Comparison of ENCODE assay signal across 8 mouse cellular contexts in genomic region chr17:29048748-29049507, GRCm38 (mm10). TPM values are rescaled to one million over a fixed set of nuclear protein-coding genes. Genes with fewer than 3 reads are reported as not detected.
DNase-seq lines count a peak whose midpoint lies in the region; ATAC-seq and TF ChIP-seq lines count a peak whose summit lies in the region.

No protein-coding gene starts in this region.

- peak; percentile 79 for TF ChIP-seq CTCF in bone marrow, adult 2 months (IDR thresholded peaks at IDR 0.05; ENCODE audit: control insufficient read depth, insufficient read depth, low read length)
- peak; percentile 70; the same call in 1 of the 2 replicates for TF ChIP-seq CTCF in thymus, adult 2 months (IDR thresholded peaks at IDR 0.05; ENCODE audit: borderline replicate concordance, control insufficient read depth, extremely low read depth, insufficient read depth, low read length, poor library complexity)

- H3K36me3 ChIP-seq in embryonic facial prominence, embryonic 15.5 days = peaks cover 37% of the 10 kb centered on the region
- peaks cover 35% of the 10 kb centered on the region for H3K36me3 ChIP-seq in heart, embryonic 10.5 days
- peaks cover 20% of the 10 kb centered on the region for H3K36me3 ChIP-seq in neural tube, embryonic 14.5 days (ENCODE audit: control insufficient read depth, insufficient read depth, low read length)
- H3K36me3 ChIP-seq in thymus, adult 2 months (ENCODE audit: control insufficient read depth, insufficient read depth, low read length) = peaks cover 25% of the 10 kb centered on the region

- no peak overlapping the region for H3K9ac ChIP-seq in embryonic facial prominence, embryonic 15.5 days
- no peak overlapping the region for H3K9ac ChIP-seq in neural tube, embryonic 14.5 days (replicated peaks; ENCODE audit: low read depth, low read length)

- H3K4me2 ChIP-seq in embryonic facial prominence, embryonic 15.5 days (replicated peaks) = no peak overlapping the region
- H3K4me2 ChIP-seq in neural tube, embryonic 14.5 days (ENCODE audit: low read depth, low read length) = no peak overlapping the region

- 20% methylated on average over 13 of the region's 13 CpGs for WGBS in bone marrow, adult 2 months
- 16% methylated on average over 13 of the region's 13 CpGs for WGBS in embryonic facial prominence, embryonic 15.5 days
- WGBS in heart, embryonic 10.5 days = 23% methylated on average over 13 of the region's 13 CpGs
- WGBS in neural tube, embryonic 14.5 days = 19% methylated on average over 13 of the region's 13 CpGs
- 28% methylated on average over 13 of the region's 13 CpGs for WGBS in thymus, adult 2 months

- peak; percentile 71 to 81 for DNase-seq in CD8-positive naive resting alpha-beta T cell, adult 2 months (ENCODE audit: low read depth in 2 of 2, low spot score in 2 of 2)
- DNase-seq in heart, embryonic 10.5 days (ENCODE audit: low spot score) = peak; percentile 86
- DNase-seq in kidney, postnatal 36 days = peak; percentile 74 to 90
- peak; percentile 83 to 87 for DNase-seq in lung, adult 18-20 months
- DNase-seq in thymus, adult 2 months = peak; percentile 86

- no peaks in the 10 kb centered on the region for H3K9me3 ChIP-seq in embryonic facial prominence, embryonic 15.5 days (replicated peaks)
- H3K9me3 ChIP-seq in heart, embryonic 10.5 days = no peaks in the 10 kb centered on the region
- H3K9me3 ChIP-seq in neural tube, embryonic 14.5 days (ENCODE audit: control insufficient read depth, low read length) = no peaks in the 10 kb centered on the region

- ATAC-seq in embryonic facial prominence, embryonic 15.5 days (ENCODE audit: insufficient number of reproducible peaks, low FRiP score, low TSS enrichment, low read depth) = peak; percentile 16; the same call in 1 of the 2 replicates
- peak; percentile 35; the same call in 1 of the 2 replicates for ATAC-seq in neural tube, embryonic 14.5 days (ENCODE audit: low read depth)

- H3K4me1 ChIP-seq in bone marrow, adult 2 months (ENCODE audit: control insufficient read depth, insufficient read depth, low read length) = peaks cover 3% of the 10 kb centered on the region; the same call in 1 of the 2 replicates
- H3K4me1 ChIP-seq in embryonic facial prominence, embryonic 15.5 days = peaks cover 21% of the 10 kb centered on the region
- peaks cover 28% of the 10 kb centered on the region for H3K4me1 ChIP-seq in heart, embryonic 10.5 days
- H3K4me1 ChIP-seq in neural tube, embryonic 14.5 days (ENCODE audit: control insufficient read depth, insufficient read depth, low read length) = no peaks in the 10 kb centered on the region
- H3K4me1 ChIP-seq in thymus, adult 2 months (replicated peaks; ENCODE audit: control insufficient read depth, insufficient read depth, low read length) = peaks cover 8% of the 10 kb centered on the region

- H3K27ac ChIP-seq in bone marrow, adult 2 months (ENCODE audit: control insufficient read depth, insufficient read depth, low read depth, low read length, poor library complexity) = no peak overlapping the region
- H3K27ac ChIP-seq in embryonic facial prominence, embryonic 15.5 days (replicated peaks) = 0 out of 2 replicates have a peak overlapping the region, but pooled peaks have one; percentile 11
- no peak overlapping the region for H3K27ac ChIP-seq in heart, embryonic 10.5 days
- no peak overlapping the region for H3K27ac ChIP-seq in neural tube, embryonic 14.5 days (ENCODE audit: low read depth, low read length)
- no peak overlapping the region for H3K27ac ChIP-seq in thymus, adult 2 months (ENCODE audit: control insufficient read depth, insufficient read depth, low read length)

- TF ChIP-seq POLR2A in bone marrow, adult 2 months (IDR thresholded peaks at IDR 0.05; ENCODE audit: borderline replicate concordance, control insufficient read depth, low read depth, low read length) = no peak
- TF ChIP-seq POLR2A in thymus, adult 2 months (IDR thresholded peaks at IDR 0.05; ENCODE audit: control insufficient read depth, extremely low read depth, insufficient read depth, low read length, poor library complexity) = no peak

- no peak overlapping the region for H3K4me3 ChIP-seq in bone marrow, adult 2 months (replicated peaks; ENCODE audit: control insufficient read depth, low read depth, low read length)
- H3K4me3 ChIP-seq in embryonic facial prominence, embryonic 15.5 days (replicated peaks) = no peak overlapping the region
- H3K4me3 ChIP-seq in heart, embryonic 10.5 days = no peak overlapping the region
- no peak overlapping the region for H3K4me3 ChIP-seq in neural tube, embryonic 14.5 days (ENCODE audit: low read depth, low read length)
- no peak overlapping the region for H3K4me3 ChIP-seq in thymus, adult 2 months (ENCODE audit: control insufficient read depth, insufficient read depth, low read length)

- no peaks in the 10 kb centered on the region for H3K27me3 ChIP-seq in embryonic facial prominence, embryonic 15.5 days
- no peaks in the 10 kb centered on the region for H3K27me3 ChIP-seq in heart, embryonic 10.5 days (ENCODE audit: insufficient read depth, poor library complexity, severe bottlenecking)
- H3K27me3 ChIP-seq in neural tube, embryonic 14.5 days (ENCODE audit: control insufficient read depth, insufficient read depth, low read length) = no peaks in the 10 kb centered on the region
- H3K27me3 ChIP-seq in thymus, adult 2 months (ENCODE audit: control insufficient read depth, insufficient read depth, low read length) = no peaks in the 10 kb centered on the region

RNA-seq across cellular contexts. Expression of gene Srsf3, which starts 16.5 kb away (rescaled TPM):
- polyA plus RNA-seq in bone marrow, adult 2 months (2011; ENCODE audit: insufficient read depth, insufficient read length, low replicate concordance, missing spikeins) = 212 and 214 TPM in 2 replicates
- polyA plus RNA-seq in embryonic facial prominence, embryonic 15.5 days (2015; fragmentation: Nextera tagmentation; extraction: Ambion mirVana) = 485 and 487 TPM in 2 replicates
- polyA plus RNA-seq in heart, embryonic 10.5 days (2016; fragmentation: Nextera tagmentation; extraction: Ambion mirVana) = 433 and 498 TPM in 2 replicates
- polyA plus RNA-seq in neural tube, embryonic 14.5 days (2014; fragmentation: Nextera tagmentation; extraction: Ambion mirVana) = 423 and 489 TPM in 2 replicates
- 544 TPM in 2 replicates for polyA plus RNA-seq in thymus, adult 2 months (2012; rRNA removed)

RNA-seq across cellular contexts. Expression of gene Stk38, which starts 41.1 kb away (rescaled TPM):
- polyA plus RNA-seq in bone marrow, adult 2 months (2011; ENCODE audit: insufficient read depth, insufficient read length, low replicate concordance, missing spikeins) = 139 and 214 TPM in 2 replicates
- 111 and 122 TPM in 2 replicates for polyA plus RNA-seq in embryonic facial prominence, embryonic 15.5 days (2015; fragmentation: Nextera tagmentation; extraction: Ambion mirVana)
- polyA plus RNA-seq in heart, embryonic 10.5 days (2016; fragmentation: Nextera tagmentation; extraction: Ambion mirVana) = 92.2 and 93.7 TPM in 2 replicates
- 82.4 and 99.1 TPM in 2 replicates for polyA plus RNA-seq in neural tube, embryonic 14.5 days (2014; fragmentation: Nextera tagmentation; extraction: Ambion mirVana)
- polyA plus RNA-seq in thymus, adult 2 months (2012; rRNA removed) = 196 TPM in 2 replicates

RNA-seq across cellular contexts. Expression of gene Cdkn1a, which starts 41.8 kb away (rescaled TPM):
- 5.2 and 27.7 TPM in 2 replicates for polyA plus RNA-seq in bone marrow, adult 2 months (2011; ENCODE audit: insufficient read depth, insufficient read length, low replicate concordance, missing spikeins)
- polyA plus RNA-seq in embryonic facial prominence, embryonic 15.5 days (2015; fragmentation: Nextera tagmentation; extraction: Ambion mirVana) = 347 and 357 TPM in 2 replicates
- polyA plus RNA-seq in heart, embryonic 10.5 days (2016; fragmentation: Nextera tagmentation; extraction: Ambion mirVana) = 31.3 and 33.1 TPM in 2 replicates
- polyA plus RNA-seq in neural tube, embryonic 14.5 days (2014; fragmentation: Nextera tagmentation; extraction: Ambion mirVana) = 59.8 and 81.1 TPM in 2 replicates
- 28.4 and 31.1 TPM in 2 replicates for polyA plus RNA-seq in thymus, adult 2 months (2012; rRNA removed)
